Mouse (Mus musculus): ENCODE measurements around the gene Ptprd. TPM values are rescaled to one million over a fixed set of nuclear protein-coding genes. Genes with fewer than 3 reads are reported as not detected.

The Ptprd gene
- total RNA-seq, 2 experiments from 2014 or later: 107 to 116 TPM

DNA sequence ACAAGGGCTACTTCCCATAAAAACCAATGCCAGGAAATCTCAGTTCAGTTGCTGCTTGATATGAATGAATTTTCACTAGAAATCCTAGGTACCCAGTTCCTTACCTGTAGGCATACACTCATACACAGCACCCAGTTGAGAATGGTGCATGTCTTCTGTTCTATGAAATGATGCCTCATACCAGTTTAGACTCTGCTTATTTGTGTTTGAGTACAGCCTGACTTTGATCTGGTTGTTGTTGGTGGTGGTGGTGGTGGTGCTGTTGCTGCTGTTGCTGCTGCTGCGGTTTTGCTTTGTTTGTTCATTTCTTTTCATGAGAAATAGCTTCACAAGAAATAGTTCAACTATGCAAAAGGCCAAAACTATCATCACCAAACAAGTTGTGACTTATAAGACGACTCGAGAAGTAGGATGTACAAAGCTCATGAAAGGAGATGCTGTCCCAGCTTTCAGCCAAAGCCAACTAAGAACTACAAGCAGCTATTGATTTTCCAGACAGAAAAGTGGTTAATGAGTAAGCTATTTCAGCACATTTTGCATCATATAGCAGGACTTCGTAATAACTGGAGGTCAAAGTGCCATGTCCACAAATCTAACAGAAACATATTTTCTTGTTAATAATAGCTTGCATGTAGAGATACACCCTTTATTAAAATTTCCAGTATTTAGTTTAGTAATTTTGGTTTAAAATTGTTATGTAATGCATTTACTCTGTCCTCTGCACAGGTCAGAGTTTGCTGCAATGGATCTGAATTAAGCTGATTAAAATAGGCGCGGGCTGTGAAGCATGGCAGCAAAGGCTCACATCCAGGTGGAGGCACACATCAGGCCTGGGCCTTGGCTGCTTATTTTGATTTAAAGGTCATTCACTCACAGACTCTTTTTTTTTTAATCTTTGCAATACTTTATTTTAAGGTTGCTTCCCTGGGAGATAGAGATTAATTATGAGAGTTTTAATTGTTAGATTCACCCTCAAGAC lies 1270.1 kb downstream of the Ptprd start:
- DNase-seq (ENCODE audit: low spot score in 2 of 2): no peak

- DNase-seq (ENCODE audit: low spot score in 2 of 2): no peak
These were observed 1280.2 kb downstream of the Ptprd start for GRCm38 (mm10) chr4:76931559-76931958.

- DNase-seq (ENCODE audit: low spot score in 2 of 2): no peak
These were observed 1298.1 kb downstream of the Ptprd start for GRCm38 (mm10) chr4:76913532-76914150.

GRCm38 (mm10) chr4:76901692-76902091 lies 1310.1 kb downstream of the Ptprd start:
- no peak for DNase-seq (ENCODE audit: low spot score in 2 of 2)

DNA sequence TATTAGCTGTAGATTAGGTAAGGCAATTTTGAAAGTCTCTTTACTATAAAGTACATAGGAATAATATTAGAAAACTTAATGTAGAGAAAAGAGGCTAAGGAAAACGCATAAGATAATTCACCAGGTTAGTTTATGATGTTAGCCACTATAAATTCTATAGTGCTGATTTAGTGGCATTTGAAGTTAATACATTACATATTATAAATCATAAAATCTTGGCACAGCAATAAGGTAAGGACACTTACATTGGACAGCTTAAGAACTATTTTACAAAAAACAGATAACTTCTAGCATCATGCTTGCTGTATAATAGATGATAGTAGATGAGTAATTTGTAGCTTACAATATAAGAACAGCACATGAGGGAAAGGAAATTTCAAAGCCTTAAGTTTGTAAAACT lies 1322.1 kb downstream of the Ptprd start:
- no peak for DNase-seq (ENCODE audit: low spot score in 2 of 2)

DNA sequence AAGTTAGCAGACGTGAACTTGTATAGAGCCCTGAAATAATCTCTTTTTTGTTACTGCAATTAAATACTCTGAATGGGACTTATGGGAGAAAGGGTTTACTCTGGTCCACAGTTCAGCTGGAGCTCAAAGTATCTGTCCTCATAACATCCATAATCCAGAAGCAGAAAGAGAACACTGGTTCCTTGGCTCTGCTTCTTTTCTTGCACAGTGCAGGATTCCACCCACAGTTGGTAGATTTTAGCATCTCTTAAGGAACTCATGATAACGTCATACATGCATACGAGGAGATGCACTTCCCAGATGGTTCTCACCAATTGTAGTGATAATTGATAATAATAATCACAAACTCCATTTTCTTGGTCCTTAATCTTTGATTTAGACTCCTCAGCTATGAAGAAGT lies 1330.2 kb downstream of the Ptprd start:
- no peak for DNase-seq (ENCODE audit: low spot score in 2 of 2)

DNA sequence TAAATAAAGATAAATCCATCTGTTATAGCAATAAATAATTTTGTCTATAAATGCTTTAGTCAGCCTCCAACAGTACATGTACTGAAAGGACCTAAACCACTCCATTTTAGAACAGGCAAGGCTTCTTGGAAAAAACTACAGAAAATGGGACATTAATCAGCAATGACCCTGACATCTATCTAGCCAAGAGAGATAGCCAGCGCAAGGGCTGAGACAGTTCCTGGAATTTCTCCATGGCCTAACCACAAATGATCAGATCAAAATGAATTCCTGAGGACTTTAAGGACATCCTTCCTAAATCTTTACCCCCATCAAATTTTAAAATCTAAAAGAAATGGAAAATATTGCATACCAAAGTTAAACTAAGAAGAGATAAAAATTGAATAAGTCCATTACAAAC lies 1340.8 kb downstream of the Ptprd start:
- DNase-seq (ENCODE audit: low spot score in 2 of 2): no peak

GRCm38 (mm10) chr4:76865585-76865984 lies 1346.2 kb downstream of the Ptprd start:
- DNase-seq (ENCODE audit: low spot score in 2 of 2): no peak

GRCm38 (mm10) chr4:76846265-76846664 lies 1365.5 kb downstream of the Ptprd start:
- no peak for DNase-seq (ENCODE audit: low spot score in 2 of 2)

- no peak for DNase-seq (ENCODE audit: low spot score in 2 of 2)
These were observed 1372.7 kb downstream of the Ptprd start for GRCm38 (mm10) chr4:76839016-76839415.

- DNase-seq (ENCODE audit: low spot score in 2 of 2): no peak
These were observed 1399.6 kb downstream of the Ptprd start for GRCm38 (mm10) chr4:76812138-76812537.

GRCm38 (mm10) chr4:76802708-76803107 lies 1409.1 kb downstream of the Ptprd start:
- DNase-seq (ENCODE audit: low spot score in 2 of 2): no peak

GRCm38 (mm10) chr4:76798010-76799007 lies 1413.5 kb downstream of the Ptprd start:
- no peak for DNase-seq (ENCODE audit: low spot score in 2 of 2)

DNA sequence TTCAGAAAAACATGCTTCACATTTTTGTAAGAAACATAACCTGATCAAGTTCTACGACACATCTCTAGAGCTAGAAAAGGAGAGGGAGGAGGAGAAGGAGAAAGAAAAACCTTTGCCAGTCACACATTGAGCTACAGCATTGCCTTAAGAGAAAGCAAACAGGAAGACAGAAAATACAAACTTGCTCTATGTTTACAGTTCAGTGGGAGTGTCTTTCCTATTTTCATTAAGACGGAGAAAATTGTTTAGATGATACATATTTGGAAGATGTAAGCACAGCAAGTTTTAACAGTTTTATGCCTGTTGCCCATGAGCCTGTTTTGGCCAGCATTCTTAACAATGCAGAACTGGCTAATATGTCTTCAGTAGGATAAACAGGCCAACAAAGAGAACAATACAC lies 1426.4 kb downstream of the Ptprd start:
- DNase-seq (ENCODE audit: low spot score in 2 of 2): no peak

DNA sequence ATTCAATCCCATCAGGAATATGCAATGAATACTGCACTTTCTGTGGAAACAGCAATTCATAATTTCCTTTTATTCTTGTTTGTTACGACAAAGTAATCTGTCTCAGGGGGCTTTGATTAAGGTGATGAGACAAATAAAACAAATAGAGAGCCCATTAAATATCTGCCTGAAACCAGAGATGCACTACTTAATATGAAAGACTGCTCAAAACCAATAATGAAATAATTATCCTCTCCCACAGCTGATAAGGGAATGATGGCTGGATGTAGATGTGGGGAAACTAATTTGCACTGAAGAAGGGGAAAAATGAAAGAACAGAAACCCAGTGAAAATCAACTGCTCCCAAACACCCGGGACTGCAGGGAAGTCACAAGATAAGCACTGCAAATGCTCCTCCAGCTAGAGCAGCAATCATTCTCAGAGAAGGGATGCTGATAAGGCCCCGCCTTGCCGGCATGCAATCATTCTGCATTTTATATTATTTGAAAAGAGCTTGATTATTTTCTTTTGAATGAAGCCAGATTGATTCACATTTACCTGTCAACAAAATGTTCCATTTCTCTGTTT lies 1432.1 kb downstream of the Ptprd start:
- no peak for DNase-seq (ENCODE audit: low spot score in 2 of 2)

GRCm38 (mm10) chr4:76766918-76767317 lies 1444.8 kb downstream of the Ptprd start:
- no peak for DNase-seq (ENCODE audit: low spot score in 2 of 2)

- no peak for DNase-seq (ENCODE audit: low spot score in 2 of 2)
These were observed 1445.3 kb downstream of the Ptprd start for GRCm38 (mm10) chr4:76766429-76766828.

DNA sequence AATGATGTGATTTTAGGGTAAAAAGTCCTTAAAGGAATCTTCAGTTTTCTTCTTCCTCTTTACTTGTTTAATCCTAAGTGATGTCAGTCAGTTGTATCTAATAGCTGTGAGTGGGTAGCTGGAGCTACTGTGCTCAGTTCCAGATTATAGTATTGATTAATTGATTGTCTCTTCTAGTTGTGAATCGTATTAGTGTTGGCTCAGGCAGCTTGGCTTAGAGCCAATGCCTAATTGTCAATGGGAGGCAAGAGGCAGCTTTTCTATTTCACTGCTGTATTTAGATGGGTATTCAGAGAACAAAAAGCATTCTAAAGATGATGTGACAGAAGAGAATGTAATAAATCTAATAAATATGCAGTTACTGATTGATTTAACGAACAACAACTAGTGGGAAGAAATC lies 1461.1 kb downstream of the Ptprd start:
- no peak for DNase-seq (ENCODE audit: low spot score in 2 of 2)

DNA sequence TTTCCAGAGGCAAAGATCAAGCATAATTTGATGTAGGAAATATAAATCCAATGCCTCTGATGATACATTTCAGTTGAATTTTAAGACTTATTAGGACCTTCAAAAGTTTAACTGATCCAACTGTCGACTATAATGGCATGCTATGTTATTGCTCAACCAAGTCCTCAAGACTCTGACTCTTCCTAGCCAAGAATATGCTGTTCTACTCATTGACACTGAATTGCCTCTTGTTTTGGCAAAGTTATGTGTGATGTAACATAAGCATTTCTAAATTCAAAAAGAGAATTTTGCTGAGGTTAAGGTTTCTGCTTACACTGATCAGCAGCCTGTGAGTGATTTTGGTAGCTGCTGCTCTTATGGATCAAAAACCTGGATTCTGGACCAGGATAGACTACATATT lies 1475.9 kb downstream of the Ptprd start:
- DNase-seq (ENCODE audit: low spot score in 2 of 2): no peak

GRCm38 (mm10) chr4:76675726-76676125 lies 1536.0 kb downstream of the Ptprd start:
- no peak for DNase-seq (ENCODE audit: low spot score in 2 of 2)

GRCm38 (mm10) chr4:76673224-76673623 lies 1538.5 kb downstream of the Ptprd start:
- no peak for DNase-seq (ENCODE audit: low spot score in 2 of 2)
